Mouse (Mus musculus): ENCODE results near the gene Nans. TPM values are rescaled to one million over a fixed set of nuclear protein-coding genes. Genes with fewer than 3 reads are reported as not detected.

The Nans gene
- polyA plus RNA-seq, 1 experiment from 2014 or later = 77.5 TPM

DNA sequence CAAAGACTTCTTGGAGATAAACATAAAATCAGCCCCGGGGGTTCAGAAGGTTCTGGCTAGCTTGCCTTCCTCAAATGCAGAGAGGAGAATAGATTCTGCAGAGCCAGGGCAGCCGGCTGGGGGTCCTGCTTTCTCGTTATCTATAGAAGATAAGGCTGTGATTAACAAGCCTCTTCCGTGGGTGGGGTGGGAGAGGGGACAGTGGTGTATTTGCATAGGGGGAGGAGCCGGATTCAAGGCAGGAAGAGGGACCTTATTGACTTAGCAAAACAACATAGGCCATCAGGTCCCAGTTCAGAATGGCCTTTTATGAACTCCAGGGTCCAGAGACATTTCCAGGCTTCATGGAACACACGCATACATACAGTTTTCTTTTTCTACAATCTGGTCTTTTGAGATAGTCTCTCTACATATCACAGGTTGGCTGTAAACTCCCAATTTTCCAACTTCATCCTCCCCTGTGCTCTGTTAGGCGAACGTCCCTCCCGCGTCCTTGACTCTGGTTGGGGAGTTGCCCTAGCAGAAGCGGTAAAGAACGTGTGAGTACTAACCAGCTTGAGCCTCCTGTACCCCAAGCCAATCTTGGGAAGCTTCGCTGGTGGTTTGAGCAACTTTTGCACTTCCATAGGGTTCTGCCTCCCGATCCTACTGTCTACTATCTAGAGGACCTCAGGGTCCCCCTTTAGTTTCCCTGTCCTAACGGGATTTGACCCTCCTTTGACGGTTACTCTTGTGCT, 46.2 kb downstream of the Nans start:
- Histone ChIP-seq H3K9ac (ENCODE audit: low read length) (peak overlapping the region; percentile 43; the same call in 1 of the 2 replicates), H3K4me3 (ENCODE audit: low read depth, low read length) (peak overlapping the region; percentile 36), H3K27ac (ENCODE audit: low read depth, low read length) (no peak overlapping the region), H3K9me3 (replicated peaks; ENCODE audit: control insufficient read depth, low read length) (no peaks in the 10 kb centered on the region), H3K27me3 (replicated peaks; ENCODE audit: control insufficient read depth, insufficient read depth, low read length) (peaks cover 35% of the 10 kb centered on the region), H3K4me1 (ENCODE audit: control insufficient read depth, insufficient read depth, low read length) (peaks cover 6% of the 10 kb centered on the region), H3K4me2 (ENCODE audit: low read length) (peak overlapping the region; percentile 61), H3K36me3 (ENCODE audit: control insufficient read depth, insufficient read depth, low read length) (no peaks in the 10 kb centered on the region)
- WGBS = 7% methylated on average over 16 of the region's 16 CpGs
- DNase-seq (ENCODE audit: low spot score) (no peak), ATAC-seq (no peak)

GRCm38 (mm10) chr4:46535840-46536361, 46.9 kb downstream of the Nans start, which contains the start of gene Trim14:
Trim14 (minus strand) TSS chr4:46536141.
- H3K4me2 ChIP-seq (ENCODE audit: low read length) = peak within 1 kb of the TSS; percentile 61
- peak within 1 kb of the TSS; percentile 43; the same call in 1 of the 2 replicates for H3K9ac ChIP-seq (ENCODE audit: low read length)
- DNase-seq (ENCODE audit: low spot score) (peak; percentile 22), ATAC-seq (peak; percentile 44; the same call in 1 of the 2 replicates)
- H3K4me1 ChIP-seq (ENCODE audit: control insufficient read depth, insufficient read depth, low read length) = peaks cover 6% of the 10 kb centered on the region
- 2% methylated on average over 46 of the region's 46 CpGs for WGBS
- no peaks in the 10 kb centered on the region for H3K36me3 ChIP-seq (ENCODE audit: control insufficient read depth, insufficient read depth, low read length)
- H3K27me3 ChIP-seq (replicated peaks; ENCODE audit: control insufficient read depth, insufficient read depth, low read length) = peaks cover 35% of the 10 kb centered on the region
- H3K9me3 ChIP-seq (replicated peaks; ENCODE audit: control insufficient read depth, low read length) = no peaks in the 10 kb centered on the region
- H3K4me3 ChIP-seq (ENCODE audit: low read depth, low read length) = peak within 1 kb of the TSS; percentile 36
- no peak within 1 kb of the TSS for H3K27ac ChIP-seq (ENCODE audit: low read depth, low read length)

DNA sequence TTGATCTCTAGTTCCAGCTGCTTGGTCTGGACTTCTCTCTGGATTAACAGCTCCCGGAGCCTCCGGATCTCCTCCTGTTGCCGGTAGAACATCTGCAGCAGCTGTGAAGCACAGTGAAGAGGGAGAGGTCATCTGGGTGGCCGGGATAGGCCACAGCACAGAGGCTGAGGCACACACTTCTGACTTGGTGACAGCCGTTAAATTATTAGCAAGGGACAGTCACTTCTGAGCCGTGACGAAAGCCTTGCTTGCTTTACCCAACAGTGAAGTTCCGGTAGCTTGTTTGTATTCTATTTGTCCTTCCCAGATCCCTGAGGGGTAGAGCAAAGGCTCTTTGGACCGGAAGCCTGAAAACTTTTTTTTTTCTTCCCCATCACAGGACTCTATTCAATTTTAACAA, 50.1 kb downstream of the Nans start:
- Histone ChIP-seq H3K9ac (ENCODE audit: low read length) (no peak overlapping the region), H3K36me3 (ENCODE audit: control insufficient read depth, insufficient read depth, low read length) (no peaks in the 10 kb centered on the region), H3K9me3 (replicated peaks; ENCODE audit: control insufficient read depth, low read length) (no peaks in the 10 kb centered on the region), H3K27ac (ENCODE audit: low read depth, low read length) (no peak overlapping the region), H3K4me1 (ENCODE audit: control insufficient read depth, insufficient read depth, low read length) (peaks cover 6% of the 10 kb centered on the region), H3K27me3 (replicated peaks; ENCODE audit: control insufficient read depth, insufficient read depth, low read length) (peaks cover 35% of the 10 kb centered on the region), H3K4me2 (ENCODE audit: low read length) (no peak overlapping the region), H3K4me3 (ENCODE audit: low read depth, low read length) (no peak overlapping the region)
- DNase-seq (ENCODE audit: low spot score) (no peak), ATAC-seq (no peak)
- WGBS = 80% methylated on average over 9 of the region's 9 CpGs

DNA sequence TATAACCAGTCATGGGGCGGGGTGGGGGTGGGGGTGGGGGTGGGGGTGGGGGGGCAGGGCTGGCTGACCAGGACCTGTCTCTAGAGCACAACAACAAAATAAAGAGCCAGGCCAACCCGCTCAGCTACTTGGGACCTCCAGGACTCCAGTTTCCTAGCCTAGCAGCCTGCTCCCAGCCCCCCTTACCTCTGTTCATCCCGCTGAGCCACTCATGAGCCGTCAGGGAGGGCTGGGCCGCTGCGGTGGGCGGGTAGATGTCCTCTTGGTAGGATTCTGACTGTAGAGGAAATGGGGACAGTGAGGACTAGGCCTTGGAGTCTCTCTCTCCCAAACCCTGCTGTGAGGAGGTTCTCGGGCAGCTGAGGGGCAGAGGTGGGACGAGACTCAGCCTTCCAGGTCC, 52.7 kb downstream of the Nans start:
- Histone ChIP-seq H3K4me1 (ENCODE audit: control insufficient read depth, insufficient read depth, low read length) (no peaks in the 10 kb centered on the region), H3K9me3 (replicated peaks; ENCODE audit: control insufficient read depth, low read length) (no peaks in the 10 kb centered on the region), H3K27ac (ENCODE audit: low read depth, low read length) (no peak overlapping the region), H3K36me3 (ENCODE audit: control insufficient read depth, insufficient read depth, low read length) (no peaks in the 10 kb centered on the region), H3K27me3 (replicated peaks; ENCODE audit: control insufficient read depth, insufficient read depth, low read length) (peaks cover 9% of the 10 kb centered on the region), H3K4me2 (ENCODE audit: low read length) (no peak overlapping the region), H3K4me3 (ENCODE audit: low read depth, low read length) (no peak overlapping the region), H3K9ac (ENCODE audit: low read length) (no peak overlapping the region)
- no peak for ATAC-seq
- no peak for DNase-seq (ENCODE audit: low spot score)
- 45% methylated on average over 9 of the region's 9 CpGs for WGBS

GRCm38 (mm10) chr4:46543366-46544050, 54.5 kb downstream of the Nans start:
- Histone ChIP-seq H3K9me3 (replicated peaks; ENCODE audit: control insufficient read depth, low read length) (no peaks in the 10 kb centered on the region), H3K9ac (ENCODE audit: low read length) (no peak overlapping the region), H3K27me3 (replicated peaks; ENCODE audit: control insufficient read depth, insufficient read depth, low read length) (no peaks in the 10 kb centered on the region), H3K4me3 (ENCODE audit: low read depth, low read length) (no peak overlapping the region), H3K4me2 (ENCODE audit: low read length) (no peak overlapping the region), H3K4me1 (ENCODE audit: control insufficient read depth, insufficient read depth, low read length) (no peaks in the 10 kb centered on the region), H3K27ac (ENCODE audit: low read depth, low read length) (no peak overlapping the region), H3K36me3 (ENCODE audit: control insufficient read depth, insufficient read depth, low read length) (no peaks in the 10 kb centered on the region)
- no peak for ATAC-seq
- WGBS = 92% methylated on average over 13 of the region's 13 CpGs
- DNase-seq (ENCODE audit: low spot score) = no peak

GRCm38 (mm10) chr4:46544313-46544712, 55.3 kb downstream of the Nans start:
- no peaks in the 10 kb centered on the region for H3K36me3 ChIP-seq (ENCODE audit: control insufficient read depth, insufficient read depth, low read length)
- no peak overlapping the region for H3K4me2 ChIP-seq (ENCODE audit: low read length)
- no peak overlapping the region for H3K4me3 ChIP-seq (ENCODE audit: low read depth, low read length)
- no peaks in the 10 kb centered on the region for H3K4me1 ChIP-seq (ENCODE audit: control insufficient read depth, insufficient read depth, low read length)
- H3K27me3 ChIP-seq (replicated peaks; ENCODE audit: control insufficient read depth, insufficient read depth, low read length) = no peaks in the 10 kb centered on the region
- 37% methylated on average over 1 of the region's 1 CpGs for WGBS
- ATAC-seq = no peak
- DNase-seq (ENCODE audit: low spot score) = no peak
- H3K9me3 ChIP-seq (replicated peaks; ENCODE audit: control insufficient read depth, low read length) = no peaks in the 10 kb centered on the region
- no peak overlapping the region for H3K27ac ChIP-seq (ENCODE audit: low read depth, low read length)
- no peak overlapping the region for H3K9ac ChIP-seq (ENCODE audit: low read length)

- no peak overlapping the region for H3K4me3 ChIP-seq (ENCODE audit: low read depth, low read length)
- H3K9me3 ChIP-seq (replicated peaks; ENCODE audit: control insufficient read depth, low read length) = no peaks in the 10 kb centered on the region
- no peak overlapping the region for H3K9ac ChIP-seq (ENCODE audit: low read length)
- no peak for ATAC-seq
- H3K27ac ChIP-seq (ENCODE audit: low read depth, low read length) = no peak overlapping the region
- WGBS = 13% methylated on average over 9 of the region's 9 CpGs
- DNase-seq (ENCODE audit: low spot score) = no peak
- H3K36me3 ChIP-seq (ENCODE audit: control insufficient read depth, insufficient read depth, low read length) = no peaks in the 10 kb centered on the region
- no peaks in the 10 kb centered on the region for H3K27me3 ChIP-seq (replicated peaks; ENCODE audit: control insufficient read depth, insufficient read depth, low read length)
- no peak overlapping the region for H3K4me2 ChIP-seq (ENCODE audit: low read length)
- no peaks in the 10 kb centered on the region for H3K4me1 ChIP-seq (ENCODE audit: control insufficient read depth, insufficient read depth, low read length)
Observed at GRCm38 (mm10) chr4:46545498-46545897, 56.5 kb downstream of the Nans start.

DNA sequence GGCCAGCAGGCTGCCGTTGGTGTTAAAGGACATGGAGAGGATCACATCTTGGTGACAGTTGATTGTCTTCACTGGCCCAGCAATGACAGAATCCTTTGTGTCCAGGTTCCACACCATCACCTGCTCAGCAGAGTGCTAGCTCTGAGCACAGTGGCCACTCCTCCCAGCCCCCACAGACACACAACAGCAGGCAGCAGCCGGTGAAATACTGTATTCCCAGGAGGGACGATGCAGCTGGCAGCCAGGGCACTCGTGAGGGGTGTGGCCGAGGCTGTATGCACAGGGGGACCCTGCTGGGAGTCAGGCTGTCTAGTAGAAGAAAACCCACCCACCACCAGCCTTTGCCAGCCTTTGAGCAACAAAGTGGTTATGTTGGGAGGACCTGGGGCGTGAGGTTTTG, 57.7 kb downstream of the Nans start:
- no peak overlapping the region for H3K4me2 ChIP-seq (ENCODE audit: low read length)
- DNase-seq (ENCODE audit: low spot score) = no peak
- no peak for ATAC-seq
- no peak overlapping the region for H3K4me3 ChIP-seq (ENCODE audit: low read depth, low read length)
- H3K9ac ChIP-seq (ENCODE audit: low read length) = no peak overlapping the region
- no peaks in the 10 kb centered on the region for H3K4me1 ChIP-seq (ENCODE audit: control insufficient read depth, insufficient read depth, low read length)
- no peaks in the 10 kb centered on the region for H3K27me3 ChIP-seq (replicated peaks; ENCODE audit: control insufficient read depth, insufficient read depth, low read length)
- H3K27ac ChIP-seq (ENCODE audit: low read depth, low read length) = no peak overlapping the region
- 36% methylated on average over 6 of the region's 6 CpGs for WGBS
- H3K9me3 ChIP-seq (replicated peaks; ENCODE audit: control insufficient read depth, low read length) = no peaks in the 10 kb centered on the region
- H3K36me3 ChIP-seq (ENCODE audit: control insufficient read depth, insufficient read depth, low read length) = no peaks in the 10 kb centered on the region

GRCm38 (mm10) chr4:46549979-46550378, 60.9 kb downstream of the Nans start:
- Histone ChIP-seq H3K4me3 (ENCODE audit: low read depth, low read length) (no peak overlapping the region), H3K27ac (ENCODE audit: low read depth, low read length) (no peak overlapping the region), H3K27me3 (replicated peaks; ENCODE audit: control insufficient read depth, insufficient read depth, low read length) (no peaks in the 10 kb centered on the region), H3K4me1 (ENCODE audit: control insufficient read depth, insufficient read depth, low read length) (no peaks in the 10 kb centered on the region), H3K9me3 (replicated peaks; ENCODE audit: control insufficient read depth, low read length) (no peaks in the 10 kb centered on the region), H3K4me2 (ENCODE audit: low read length) (no peak overlapping the region), H3K36me3 (ENCODE audit: control insufficient read depth, insufficient read depth, low read length) (no peaks in the 10 kb centered on the region), H3K9ac (ENCODE audit: low read length) (no peak overlapping the region)
- DNase-seq (ENCODE audit: low spot score) (no peak), ATAC-seq (no peak)
- 85% methylated on average over 9 of the region's 10 CpGs for WGBS

All from forebrain, embryonic 14.5 days (tissue).